Mouse (Mus musculus): ENCODE data around the gene Ghr. TPM values are rescaled to one million over a fixed set of nuclear protein-coding genes. Genes with fewer than 3 reads are reported as not detected.
A peak's percentile ranks its signal among the peaks of the same experiment; 100 is the strongest.

The Ghr gene
- polyA plus RNA-seq, 1 experiment from 2014 or later: 21.0 TPM

- H3K4me1 ChIP-seq (replicated peaks; ENCODE audit: control insufficient read depth, insufficient read depth, low read length): no peaks in the 10 kb centered on the region
- no peaks in the 10 kb centered on the region for H3K9me3 ChIP-seq (ENCODE audit: control insufficient read depth, low read length)
- 61% methylated on average over 4 of the region's 4 CpGs for WGBS
- no peak overlapping the region for H3K27ac ChIP-seq (ENCODE audit: low read depth, low read length)
- no peaks in the 10 kb centered on the region for H3K27me3 ChIP-seq (ENCODE audit: control insufficient read depth, insufficient read depth, low read length)
- H3K36me3 ChIP-seq (ENCODE audit: control insufficient read depth, insufficient read depth, low read length): no peaks in the 10 kb centered on the region
- H3K9ac ChIP-seq (ENCODE audit: low read depth, low read length): no peak overlapping the region
- no peak overlapping the region for H3K4me2 ChIP-seq (replicated peaks; ENCODE audit: low read depth, low read length)
- DNase-seq (ENCODE audit: low spot score) (no peak), ATAC-seq (ENCODE audit: low FRiP score) (no peak)
- no peak overlapping the region for H3K4me3 ChIP-seq (ENCODE audit: low read depth, low read length)
Observed at GRCm38 (mm10) chr15:3584361-3584760, 1.1 kb upstream of the Ghr start.

GRCm38 (mm10) chr15:3581861-3582806 is 1.2 kb downstream of the Ghr start:
- H3K36me3 ChIP-seq (ENCODE audit: control insufficient read depth, insufficient read depth, low read length): no peaks in the 10 kb centered on the region
- H3K4me2 ChIP-seq (replicated peaks; ENCODE audit: low read depth, low read length): peak overlapping the region; percentile 79
- no peaks in the 10 kb centered on the region for H3K4me1 ChIP-seq (replicated peaks; ENCODE audit: control insufficient read depth, insufficient read depth, low read length)
- no peak overlapping the region for H3K27ac ChIP-seq (ENCODE audit: low read depth, low read length)
- DNase-seq (ENCODE audit: low spot score): peak; percentile 66
- 8% methylated on average over 34 of the region's 34 CpGs for WGBS
- H3K27me3 ChIP-seq (ENCODE audit: control insufficient read depth, insufficient read depth, low read length): no peaks in the 10 kb centered on the region
- H3K9me3 ChIP-seq (ENCODE audit: control insufficient read depth, low read length): no peaks in the 10 kb centered on the region
- H3K9ac ChIP-seq (ENCODE audit: low read depth, low read length): peak overlapping the region; percentile 45; the same call in 1 of the 2 replicates
- ATAC-seq (ENCODE audit: low FRiP score): peak; percentile 80
- H3K4me3 ChIP-seq (ENCODE audit: low read depth, low read length): peak overlapping the region; percentile 50

GRCm38 (mm10) chr15:3581337-3581736 is 2.0 kb downstream of the Ghr start:
- H3K4me3 ChIP-seq (ENCODE audit: low read depth, low read length): peak overlapping the region; percentile 50; the same call in 1 of the 2 replicates
- no peak overlapping the region for H3K9ac ChIP-seq (ENCODE audit: low read depth, low read length)
- H3K4me1 ChIP-seq (replicated peaks; ENCODE audit: control insufficient read depth, insufficient read depth, low read length): no peaks in the 10 kb centered on the region
- DNase-seq (ENCODE audit: low spot score) (peak; percentile 6), ATAC-seq (ENCODE audit: low FRiP score) (no peak)
- peak overlapping the region; percentile 79; the same call in 1 of the 2 replicates for H3K4me2 ChIP-seq (replicated peaks; ENCODE audit: low read depth, low read length)
- H3K27me3 ChIP-seq (ENCODE audit: control insufficient read depth, insufficient read depth, low read length): no peaks in the 10 kb centered on the region
- 48% methylated on average over 3 of the region's 3 CpGs for WGBS
- H3K36me3 ChIP-seq (ENCODE audit: control insufficient read depth, insufficient read depth, low read length): no peaks in the 10 kb centered on the region
- no peak overlapping the region for H3K27ac ChIP-seq (ENCODE audit: low read depth, low read length)
- H3K9me3 ChIP-seq (ENCODE audit: control insufficient read depth, low read length): no peaks in the 10 kb centered on the region

GRCm38 (mm10) chr15:3580216-3580615 is 3.1 kb downstream of the Ghr start:
- Histone ChIP-seq H3K9me3 (ENCODE audit: control insufficient read depth, low read length) (no peaks in the 10 kb centered on the region), H3K27me3 (ENCODE audit: control insufficient read depth, insufficient read depth, low read length) (no peaks in the 10 kb centered on the region), H3K4me3 (ENCODE audit: low read depth, low read length) (no peak overlapping the region), H3K4me2 (replicated peaks; ENCODE audit: low read depth, low read length) (no peak overlapping the region), H3K4me1 (replicated peaks; ENCODE audit: control insufficient read depth, insufficient read depth, low read length) (no peaks in the 10 kb centered on the region), H3K9ac (ENCODE audit: low read depth, low read length) (no peak overlapping the region), H3K27ac (ENCODE audit: low read depth, low read length) (no peak overlapping the region), H3K36me3 (ENCODE audit: control insufficient read depth, insufficient read depth, low read length) (no peaks in the 10 kb centered on the region)
- DNase-seq (ENCODE audit: low spot score): no peak
- WGBS: 85% methylated on average over 2 of the region's 2 CpGs
- ATAC-seq (ENCODE audit: low FRiP score): no peak

GRCm38 (mm10) chr15:3578286-3578980 is 4.9 kb downstream of the Ghr start:
- no peak overlapping the region for H3K27ac ChIP-seq (ENCODE audit: low read depth, low read length)
- H3K9me3 ChIP-seq (ENCODE audit: control insufficient read depth, low read length): no peaks in the 10 kb centered on the region
- ATAC-seq (ENCODE audit: low FRiP score) (no peak), DNase-seq (ENCODE audit: low spot score) (no peak)
- WGBS: 76% methylated on average over 5 of the region's 5 CpGs
- H3K36me3 ChIP-seq (ENCODE audit: control insufficient read depth, insufficient read depth, low read length): no peaks in the 10 kb centered on the region
- no peak overlapping the region for H3K4me3 ChIP-seq (ENCODE audit: low read depth, low read length)
- no peaks in the 10 kb centered on the region for H3K4me1 ChIP-seq (replicated peaks; ENCODE audit: control insufficient read depth, insufficient read depth, low read length)
- no peaks in the 10 kb centered on the region for H3K27me3 ChIP-seq (ENCODE audit: control insufficient read depth, insufficient read depth, low read length)
- no peak overlapping the region for H3K9ac ChIP-seq (ENCODE audit: low read depth, low read length)
- H3K4me2 ChIP-seq (replicated peaks; ENCODE audit: low read depth, low read length): no peak overlapping the region

- Histone ChIP-seq H3K4me2 (replicated peaks; ENCODE audit: low read depth, low read length) (no peak overlapping the region), H3K27ac (ENCODE audit: low read depth, low read length) (no peak overlapping the region), H3K4me1 (replicated peaks; ENCODE audit: control insufficient read depth, insufficient read depth, low read length) (no peaks in the 10 kb centered on the region), H3K9me3 (ENCODE audit: control insufficient read depth, low read length) (no peaks in the 10 kb centered on the region), H3K4me3 (ENCODE audit: low read depth, low read length) (no peak overlapping the region), H3K27me3 (ENCODE audit: control insufficient read depth, insufficient read depth, low read length) (no peaks in the 10 kb centered on the region), H3K36me3 (ENCODE audit: control insufficient read depth, insufficient read depth, low read length) (no peaks in the 10 kb centered on the region), H3K9ac (ENCODE audit: low read depth, low read length) (no peak overlapping the region)
- 94% methylated on average over 2 of the region's 2 CpGs for WGBS
- ATAC-seq (ENCODE audit: low FRiP score) (no peak), DNase-seq (ENCODE audit: low spot score) (no peak)
Observed at GRCm38 (mm10) chr15:3569178-3569903, 14.0 kb downstream of the Ghr start.

GRCm38 (mm10) chr15:3564570-3564969 is 18.7 kb downstream of the Ghr start:
- H3K27me3 ChIP-seq (ENCODE audit: control insufficient read depth, insufficient read depth, low read length): no peaks in the 10 kb centered on the region
- no peak overlapping the region for H3K4me3 ChIP-seq (ENCODE audit: low read depth, low read length)
- no peaks in the 10 kb centered on the region for H3K9me3 ChIP-seq (ENCODE audit: control insufficient read depth, low read length)
- 76% methylated on average over 4 of the region's 4 CpGs for WGBS
- no peak overlapping the region for H3K9ac ChIP-seq (ENCODE audit: low read depth, low read length)
- H3K36me3 ChIP-seq (ENCODE audit: control insufficient read depth, insufficient read depth, low read length): no peaks in the 10 kb centered on the region
- H3K4me1 ChIP-seq (replicated peaks; ENCODE audit: control insufficient read depth, insufficient read depth, low read length): no peaks in the 10 kb centered on the region
- DNase-seq (ENCODE audit: low spot score) (peak; percentile 3), ATAC-seq (ENCODE audit: low FRiP score) (no peak)
- H3K4me2 ChIP-seq (replicated peaks; ENCODE audit: low read depth, low read length): no peak overlapping the region
- no peak overlapping the region for H3K27ac ChIP-seq (ENCODE audit: low read depth, low read length)

- no peak overlapping the region for H3K4me3 ChIP-seq (ENCODE audit: low read depth, low read length)
- ATAC-seq (ENCODE audit: low FRiP score) (no peak), DNase-seq (ENCODE audit: low spot score) (peak; percentile 19)
- no peaks in the 10 kb centered on the region for H3K4me1 ChIP-seq (replicated peaks; ENCODE audit: control insufficient read depth, insufficient read depth, low read length)
- H3K9me3 ChIP-seq (ENCODE audit: control insufficient read depth, low read length): no peaks in the 10 kb centered on the region
- H3K36me3 ChIP-seq (ENCODE audit: control insufficient read depth, insufficient read depth, low read length): no peaks in the 10 kb centered on the region
- no peak overlapping the region for H3K27ac ChIP-seq (ENCODE audit: low read depth, low read length)
- no peak overlapping the region for H3K9ac ChIP-seq (ENCODE audit: low read depth, low read length)
- 52% methylated on average over 7 of the region's 7 CpGs for WGBS
- no peak overlapping the region for H3K4me2 ChIP-seq (replicated peaks; ENCODE audit: low read depth, low read length)
- no peaks in the 10 kb centered on the region for H3K27me3 ChIP-seq (ENCODE audit: control insufficient read depth, insufficient read depth, low read length)
Observed at GRCm38 (mm10) chr15:3563929-3564516, 19.3 kb downstream of the Ghr start.
